Mouse (Mus musculus) spleen, adult 2 months (tissue): ENCODE measurements around the gene Aarsd1.

Source experiments
- CTCF ChIP-seq: fragments of 200-500 bp; IDR thresholded peaks from 2 replicates; pipeline ENCODE4 v1.5.1; 2011; ENCODE audit warnings: mild to moderate bottlenecking, inconsistent platforms; ENCODE audit not compliant: insufficient read depth, insufficient read length, insufficient replicate concordance; ENCODE audit errors: extremely low read depth
- POLR2A ChIP-seq: fragments of 200-500 bp; IDR thresholded peaks from 2 replicates; pipeline ENCODE4 v1.6.1; 2011; ENCODE audit warnings: low read depth, low read length, inconsistent platforms

- TF ChIP-seq CTCF = no peak
- no peak for TF ChIP-seq POLR2A
Observed at GRCm38 (mm10) chr11:101431327-101431726, 13.9 kb upstream of the Aarsd1 start.
